Mouse (Mus musculus) heart, embryonic 11.5 days (tissue): ENCODE results near the gene Sox6. TPM values are rescaled to one million over a fixed set of nuclear protein-coding genes. Genes with fewer than 3 reads are reported as not detected.

Experiments
- ATAC-seq: fragments of 200-750 bp; cut with Nextera tagmentation; replicated peaks from 2 replicates; pipeline ENCODE4 v1.8.0; 2017; ENCODE audit warnings: moderate library complexity; ENCODE audit not compliant: insufficient number of reproducible peaks, low FRiP score, low TSS enrichment
- H3K27ac ChIP-seq: fragments of 300-500 bp; sonication (generic); 2 replicates; pipeline ENCODE4 v1.5.1; 2014; ENCODE audit warnings: mild to moderate bottlenecking, low read depth, low read length
- H3K27me3 ChIP-seq: fragments of 300-500 bp; sonication (generic); 2 replicates; pipeline ENCODE4 v1.6.1; 2014; ENCODE audit warnings: mild to moderate bottlenecking, low read length, mixed read lengths; ENCODE audit not compliant: control insufficient read depth, insufficient read depth
- H3K36me3 ChIP-seq: fragments of 300-500 bp; sonication (generic); 2 replicates; pipeline ENCODE4 v1.6.1; 2014; ENCODE audit warnings: mild to moderate bottlenecking, low read length, moderate library complexity, mixed read lengths; ENCODE audit not compliant: control insufficient read depth, insufficient read depth
- H3K4me1 ChIP-seq: fragments of 300-500 bp; sonication (generic); 2 replicates; pipeline ENCODE4 v1.6.1; 2014; ENCODE audit warnings: low read length; ENCODE audit not compliant: control insufficient read depth, insufficient read depth
- H3K4me2 ChIP-seq: fragments of 300-500 bp; sonication (generic); 2 replicates; pipeline ENCODE4 v1.6.1; 2014; ENCODE audit warnings: mild to moderate bottlenecking, moderate library complexity
- H3K4me3 ChIP-seq: fragments of 300-500 bp; sonication (generic); 2 replicates; pipeline ENCODE4 v1.5.1; 2014; ENCODE audit warnings: low read depth, low read length
- H3K9ac ChIP-seq: fragments of 300-500 bp; sonication (generic); 2 replicates; pipeline ENCODE4 v1.6.1; 2014; ENCODE audit warnings: mild to moderate bottlenecking, low read depth, low read length, moderate library complexity
- H3K9me3 ChIP-seq: fragments of 300-500 bp; sonication (generic); replicated peaks from 2 replicates; pipeline ENCODE4 v1.6.1; 2016; ENCODE audit warnings: low read length; ENCODE audit not compliant: control insufficient read depth
- WGBS: fragments of 180-500 bp; shearing (Covaris S2); extraction: QIAGEN DNeasy Blood & Tissue Kit; methylation state at CpG from one replicate; pipeline ENCODE4 v1.1.7; 2014; ENCODE audit not compliant: insufficient replicate concordance; 5-methylcytosine and 5-hydroxymethylcytosine counted together
- polyA plus RNA-seq: library from polyadenylated mRNA; unstranded; fragments of >200 nt; fragmentation: Nextera tagmentation; extraction: Ambion mirVana; gene quantifications from 2 replicates; pipeline ENCODE4 v1.2.1, GENCODE M21; 2014

The Sox6 gene
- polyA plus RNA-seq, 1 experiment from 2014 or later, result 45.1 TPM

- Histone ChIP-seq H3K4me1 (peaks cover 15% of the 10 kb centered on the region), H3K4me3 (no peak overlapping the region), H3K27ac (no peak overlapping the region), H3K9ac (no peak overlapping the region), H3K9me3 (no peaks in the 10 kb centered on the region), H3K27me3 (no peaks in the 10 kb centered on the region), H3K36me3 (no peaks in the 10 kb centered on the region), H3K4me2 (no peak overlapping the region)
- WGBS, result 34% methylated on average over 4 of the region's 4 CpGs
- no peak for ATAC-seq
Observed at GRCm38 (mm10) chr7:115780148-115780547, 258.4 kb downstream of the Sox6 start.

- 81% methylated on average over 2 of the region's 2 CpGs for WGBS
- no peak for ATAC-seq
- Histone ChIP-seq H3K4me2 (no peak overlapping the region), H3K9ac (no peak overlapping the region), H3K27ac (no peak overlapping the region), H3K36me3 (no peaks in the 10 kb centered on the region), H3K9me3 (no peaks in the 10 kb centered on the region), H3K27me3 (no peaks in the 10 kb centered on the region), H3K4me1 (peaks cover 12% of the 10 kb centered on the region), H3K4me3 (no peak overlapping the region)
Observed at GRCm38 (mm10) chr7:115779544-115779943, 259.1 kb downstream of the Sox6 start.

- peaks cover 5% of the 10 kb centered on the region; the same call in 1 of the 2 replicates for H3K4me1 ChIP-seq
- H3K4me2 ChIP-seq, result no peak overlapping the region
- no peaks in the 10 kb centered on the region for H3K27me3 ChIP-seq
- H3K9ac ChIP-seq, result no peak overlapping the region
- no peak overlapping the region for H3K4me3 ChIP-seq
- H3K27ac ChIP-seq, result no peak overlapping the region
- no peaks in the 10 kb centered on the region for H3K36me3 ChIP-seq
- H3K9me3 ChIP-seq, result no peaks in the 10 kb centered on the region
- WGBS, result 57% methylated on average over 7 of the region's 7 CpGs
- no peak for ATAC-seq
Observed at GRCm38 (mm10) chr7:115776736-115777135, 261.9 kb downstream of the Sox6 start.

GRCm38 (mm10) chr7:115776324-115776723, 262.3 kb downstream of the Sox6 start:
- ATAC-seq, result no peak
- no peak overlapping the region for H3K27ac ChIP-seq
- WGBS, result 59% methylated on average over 5 of the region's 5 CpGs

GRCm38 (mm10) chr7:115766316-115766715, 272.3 kb downstream of the Sox6 start:
- H3K27me3 ChIP-seq, result no peaks in the 10 kb centered on the region
- ATAC-seq, result no peak
- H3K36me3 ChIP-seq, result no peaks in the 10 kb centered on the region
- H3K4me1 ChIP-seq, result no peaks in the 10 kb centered on the region
- WGBS, result 73% methylated on average over 8 of the region's 8 CpGs
- H3K9ac ChIP-seq, result no peak overlapping the region
- no peak overlapping the region for H3K27ac ChIP-seq
- H3K4me2 ChIP-seq, result no peak overlapping the region
- no peak overlapping the region for H3K4me3 ChIP-seq
- H3K9me3 ChIP-seq, result no peaks in the 10 kb centered on the region

More at GRCm38 (mm10) chr7:115776324-115776723, 262.3 kb downstream of the Sox6 start:
- H3K36me3 ChIP-seq, result no peaks in the 10 kb centered on the region
- H3K4me3 ChIP-seq, result no peak overlapping the region
- no peak overlapping the region for H3K4me2 ChIP-seq
- peaks cover 5% of the 10 kb centered on the region; the same call in 1 of the 2 replicates for H3K4me1 ChIP-seq
- H3K9me3 ChIP-seq, result no peaks in the 10 kb centered on the region
- H3K9ac ChIP-seq, result no peak overlapping the region
- H3K27me3 ChIP-seq, result no peaks in the 10 kb centered on the region

GRCm38 (mm10) chr7:115763851-115764250, 274.7 kb downstream of the Sox6 start:
- Histone ChIP-seq H3K4me1 (no peaks in the 10 kb centered on the region), H3K27me3 (no peaks in the 10 kb centered on the region), H3K4me2 (no peak overlapping the region), H3K4me3 (no peak overlapping the region), H3K27ac (no peak overlapping the region), H3K9ac (no peak overlapping the region), H3K36me3 (no peaks in the 10 kb centered on the region), H3K9me3 (no peaks in the 10 kb centered on the region)
- ATAC-seq, result no peak
- WGBS, result 69% methylated on average over 2 of the region's 2 CpGs

- no peak for ATAC-seq
- H3K4me1 ChIP-seq, result no peaks in the 10 kb centered on the region
- no peak overlapping the region for H3K4me3 ChIP-seq
- H3K9me3 ChIP-seq, result no peaks in the 10 kb centered on the region
- H3K9ac ChIP-seq, result no peak overlapping the region
- H3K36me3 ChIP-seq, result no peaks in the 10 kb centered on the region
- H3K27me3 ChIP-seq, result no peaks in the 10 kb centered on the region
- no peak overlapping the region for H3K4me2 ChIP-seq
- WGBS, result 31% methylated on average over 1 of the region's 1 CpGs
- no peak overlapping the region for H3K27ac ChIP-seq
Observed at GRCm38 (mm10) chr7:115758172-115758571, 280.4 kb downstream of the Sox6 start.

- no peaks in the 10 kb centered on the region for H3K9me3 ChIP-seq
- H3K36me3 ChIP-seq, result no peaks in the 10 kb centered on the region
- 69% methylated on average over 4 of the region's 4 CpGs for WGBS
- H3K4me3 ChIP-seq, result no peak overlapping the region
- no peak overlapping the region for H3K9ac ChIP-seq
- H3K4me2 ChIP-seq, result no peak overlapping the region
- no peak for ATAC-seq
- H3K4me1 ChIP-seq, result peaks cover 11% of the 10 kb centered on the region
- no peaks in the 10 kb centered on the region for H3K27me3 ChIP-seq
- no peak overlapping the region for H3K27ac ChIP-seq
Observed at GRCm38 (mm10) chr7:115755272-115755671, 283.3 kb downstream of the Sox6 start.

GRCm38 (mm10) chr7:115754216-115754615, 284.4 kb downstream of the Sox6 start:
- no peak for ATAC-seq
- WGBS, result 82% methylated on average over 7 of the region's 7 CpGs
- no peaks in the 10 kb centered on the region for H3K36me3 ChIP-seq

More at GRCm38 (mm10) chr7:115754216-115754615, 284.4 kb downstream of the Sox6 start:
- Histone ChIP-seq H3K27ac (no peak overlapping the region), H3K27me3 (no peaks in the 10 kb centered on the region), H3K4me3 (no peak overlapping the region), H3K4me2 (no peak overlapping the region), H3K9ac (no peak overlapping the region), H3K9me3 (no peaks in the 10 kb centered on the region), H3K4me1 (peaks cover 13% of the 10 kb centered on the region)
